Comparison of ENCODE assay signal across 17 mouse cellular contexts in genomic region chr14:78288903-78289302, GRCm38 (mm10). TPM values are rescaled to one million over a fixed set of nuclear protein-coding genes. Genes with fewer than 3 reads are reported as not detected.
DNase-seq lines count a peak whose midpoint lies in the region; ATAC-seq and TF ChIP-seq lines count a peak whose summit lies in the region.
"Had no signal": no experiment of that assay in that cellular context is flagged by ENCODE, and none has a peak within 500 bp of the region (broad histone marks: within the 10 kb centered on the region; RNA-seq: fewer than 3 reads in every experiment).

No protein-coding gene starts in this region.

- peak; percentile 54; the same call in 1 of the 2 replicates for ATAC-seq in forebrain, postnatal 0 days
- peak; percentile 84 for ATAC-seq in midbrain, embryonic 13.5 days
- ATAC-seq: inflammation-experienced regulatory T-cells, adult 6 months had no signal

- H3K36me3 ChIP-seq in forebrain, postnatal 0 days (ENCODE audit: insufficient read depth), result no peaks in the 10 kb centered on the region
- no peaks in the 10 kb centered on the region for H3K36me3 ChIP-seq in midbrain, embryonic 13.5 days
- H3K36me3 ChIP-seq: G1E; heart, embryonic 13.5 days; liver, embryonic 15.5 days had no signal

- peaks cover 4% of the 10 kb centered on the region; the same call in 1 of the 2 replicates for H3K4me1 ChIP-seq in forebrain, postnatal 0 days (ENCODE audit: insufficient read depth)
- peaks cover 31% of the 10 kb centered on the region for H3K4me1 ChIP-seq in midbrain, embryonic 13.5 days (replicated peaks)
- H3K4me1 ChIP-seq: heart, embryonic 13.5 days; liver, embryonic 15.5 days had no signal

- H3K4me3 ChIP-seq in forebrain, postnatal 0 days (ENCODE audit: low read depth, low read length), result no peak overlapping the region
- no peak overlapping the region for H3K4me3 ChIP-seq in midbrain, embryonic 13.5 days (replicated peaks)
- H3K4me3 ChIP-seq: gastrocnemius, adult 2 months; heart, embryonic 13.5 days; liver, embryonic 15.5 days had no signal

- no peak overlapping the region for H3K9ac ChIP-seq in forebrain, postnatal 0 days
- no peak overlapping the region for H3K9ac ChIP-seq in midbrain, embryonic 13.5 days (replicated peaks)
- H3K9ac ChIP-seq: heart, embryonic 13.5 days; liver, embryonic 15.5 days had no signal

- DNase-seq in heart, adult 11 months, result peak; percentile 61
- DNase-seq in heart, adult 9 months (ENCODE audit: low spot score in 2 of 2), result no peak
- DNase-seq in embryo, embryonic 10.5 days (ENCODE audit: low spot score), result peak; percentile 44
- no peak for DNase-seq in forebrain, postnatal 0 days
- no peak for DNase-seq in right cerebral cortex, adult 18-20 months
- DNase-seq in adrenal gland, postnatal 36 days, result no peak
- DNase-seq in kidney, adult 8-10 months, result no peak
- DNase-seq: cerebellum, postnatal 10 days; gastrocnemius, adult 2 months; kidney, postnatal 36 days had no signal

- no peaks in the 10 kb centered on the region for H3K9me3 ChIP-seq in forebrain, postnatal 0 days (ENCODE audit: low read length)
- 0 out of 2 replicates have a peak, but pooled peaks cover 1% of the 10 kb centered on the region for H3K9me3 ChIP-seq in midbrain, embryonic 13.5 days

- no peaks in the 10 kb centered on the region; the same call in 1 of the 2 replicates for H3K27me3 ChIP-seq in forebrain, postnatal 0 days (ENCODE audit: insufficient read depth, low read length)
- H3K27me3 ChIP-seq in midbrain, embryonic 13.5 days, result peaks cover 34% of the 10 kb centered on the region
- H3K27me3 ChIP-seq: heart, embryonic 13.5 days; liver, embryonic 15.5 days had no signal

- H3K27ac ChIP-seq in forebrain, postnatal 0 days (ENCODE audit: low read depth, low read length), result no peak overlapping the region
- H3K27ac ChIP-seq in midbrain, embryonic 13.5 days, result no peak overlapping the region
- H3K27ac ChIP-seq: gastrocnemius, adult 2 months; heart, embryonic 13.5 days; liver, embryonic 15.5 days; macrophage had no signal

- no peak overlapping the region for H3K4me2 ChIP-seq in forebrain, postnatal 0 days (ENCODE audit: low read depth)
- H3K4me2 ChIP-seq in midbrain, embryonic 13.5 days (replicated peaks), result no peak overlapping the region
- H3K4me2 ChIP-seq: heart, embryonic 13.5 days; liver, embryonic 15.5 days had no signal

- 7% methylated on average over 5 of the region's 5 CpGs for WGBS in forebrain, postnatal 0 days
- 6% methylated on average over 5 of the region's 5 CpGs for WGBS in midbrain, embryonic 13.5 days

- TF ChIP-seq CTCF in forebrain, postnatal 0 days (IDR thresholded peaks at IDR 0.05; ENCODE audit: low read depth), result no peak

RNA-seq across cellular contexts. Expression of gene Tnfsf11, which starts 18.9 kb away (rescaled TPM):
- 0.15 and 0.86 TPM in 2 replicates for total RNA-seq in forebrain, postnatal 0 days (2014; rRNA removed)
- 0.08 TPM in 2 replicates for polyA plus RNA-seq in forebrain, postnatal 0 days (2015; fragmentation: Nextera tagmentation; extraction: Ambion mirVana)
- polyA plus RNA-seq in midbrain, embryonic 13.5 days (2015; fragmentation: Nextera tagmentation; extraction: Ambion mirVana), result 0.09 TPM in 2 replicates
- under 1 TPM; 0.13 TPM for total RNA-seq in adrenal gland, postnatal 36 days (2021)
- total RNA-seq: G1E; gastrocnemius, adult 2 months had no signal
- polyA plus RNA-seq: G1E; macrophage; testis, adult 2 months had no signal

Comparison
In these comparisons a context has a peak if more than half of its experiments do, and no peak if none do; other contexts are left out.
1. DNase-seq: peak in heart, adult 11 months (single experiment) and embryo, embryonic 10.5 days (single experiment); none in heart, adult 9 months (0 of 2), forebrain, postnatal 0 days (single experiment), right cerebral cortex, adult 18-20 months (single experiment), adrenal gland, postnatal 36 days (0 of 2) and kidney, adult 8-10 months (0 of 2).